Mouse (Mus musculus) hindbrain, embryonic 14.5 days (tissue): Measurements from ENCODE around the gene Il1f10. TPM values are rescaled to one million over a fixed set of nuclear protein-coding genes. Genes with fewer than 3 reads are reported as not detected.

ENCODE experiments used
- ATAC-seq: fragments of 200-750 bp; cut with Nextera tagmentation; 2 replicates; pipeline ENCODE4 v1.8.0; 2017; ENCODE audit warnings: moderate number of reproducible peaks, mild to moderate bottlenecking, moderate TSS enrichment, moderate library complexity; ENCODE audit not compliant: low FRiP score
- DNase-seq: peaks from one replicate; pipeline ENCODE4 v3.0.0-alpha.2; 2015; ENCODE audit warnings: low spot score
- H3K27ac ChIP-seq: fragments of 300-500 bp; sonication (generic); 2 replicates; pipeline ENCODE4 v1.5.1; 2014; ENCODE audit warnings: mild to moderate bottlenecking, moderate library complexity
- H3K27me3 ChIP-seq: fragments of 300-500 bp; sonication (generic); 2 replicates; pipeline ENCODE4 v1.6.1; 2014; ENCODE audit warnings: mild to moderate bottlenecking, low read length, mixed read lengths; ENCODE audit not compliant: control insufficient read depth, insufficient read depth
- H3K36me3 ChIP-seq: fragments of 300-500 bp; sonication (generic); replicated peaks from 2 replicates; pipeline ENCODE4 v1.6.1; 2014; ENCODE audit not compliant: control insufficient read depth, insufficient read depth
- H3K4me1 ChIP-seq: fragments of 300-500 bp; sonication (generic); replicated peaks from 2 replicates; pipeline ENCODE4 v1.6.1; 2014; ENCODE audit warnings: antibody characterized with exemption, low read length, mixed read lengths; ENCODE audit not compliant: control insufficient read depth, insufficient read depth
- H3K4me2 ChIP-seq: fragments of 300-500 bp; sonication (generic); replicated peaks from 2 replicates; pipeline ENCODE4 v1.6.1; 2014; ENCODE audit warnings: mild to moderate bottlenecking, moderate library complexity
- H3K4me3 ChIP-seq: fragments of 300-500 bp; sonication (generic); replicated peaks from 2 replicates; pipeline ENCODE4 v1.5.1; 2014; ENCODE audit warnings: mild to moderate bottlenecking, low read length
- H3K9ac ChIP-seq: fragments of 300-500 bp; sonication (generic); 2 replicates; pipeline ENCODE4 v1.6.1; 2014
- H3K9me3 ChIP-seq: fragments of 300-500 bp; sonication (generic); 2 replicates; pipeline ENCODE4 v1.6.1; 2016; ENCODE audit warnings: low read length; ENCODE audit not compliant: control insufficient read depth
- WGBS: fragments of 180-500 bp; shearing (Covaris S2); extraction: QIAGEN DNeasy Blood & Tissue Kit; methylation state at CpG from one replicate; pipeline ENCODE4 v1.1.7; 2014; 5-methylcytosine and 5-hydroxymethylcytosine counted together
- polyA plus RNA-seq: library from polyadenylated mRNA; unstranded; fragments of >200 nt; fragmentation: Nextera tagmentation; extraction: Ambion mirVana; gene quantifications from 2 replicates; pipeline ENCODE4 v1.2.1, GENCODE M21; 2014

The Il1f10 gene
- polyA plus RNA-seq: not detected in 2 replicates

- DNase-seq: no peak
- no peaks in the 10 kb centered on the region for H3K4me1 ChIP-seq
Measured at GRCm38 (mm10) chr2:24290896-24291295, at the start of gene Il1f10. TSS of gene Il1f10 (plus strand) at chr2:24291196.

DNA sequence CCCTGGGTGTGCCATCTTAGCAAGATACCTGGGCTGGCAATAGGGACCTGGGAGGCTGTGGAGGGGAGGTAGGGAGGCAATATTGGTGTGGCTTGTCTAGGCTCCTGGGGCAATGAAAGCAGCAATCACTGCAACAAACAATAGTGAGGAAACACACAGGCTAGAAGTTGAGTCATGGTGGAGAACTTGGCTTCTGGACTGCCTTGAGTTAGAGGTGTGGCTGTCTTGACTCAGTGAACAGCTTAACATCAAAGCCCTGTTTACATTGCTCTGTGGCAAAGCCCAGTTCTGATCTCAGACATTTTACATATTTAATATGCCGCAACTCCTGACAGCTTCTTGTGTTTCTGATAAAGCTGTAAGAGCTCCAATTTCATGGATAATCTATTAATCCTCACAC, 23.5 kb upstream of the Il1f10 start:
- Histone ChIP-seq H3K27me3 (no peaks in the 10 kb centered on the region), H3K4me3 (no peak overlapping the region), H3K4me2 (no peak overlapping the region), H3K4me1 (no peaks in the 10 kb centered on the region), H3K27ac (no peak overlapping the region), H3K36me3 (no peaks in the 10 kb centered on the region), H3K9ac (no peak overlapping the region), H3K9me3 (no peaks in the 10 kb centered on the region)
- WGBS: 97% methylated on average over 1 of the region's 1 CpGs
- no peak for ATAC-seq
- no peak for DNase-seq

More at GRCm38 (mm10) chr2:24290896-24291295, at the start of gene Il1f10:
- Histone ChIP-seq H3K27ac (no peak within 1 kb of the TSS), H3K4me3 (no peak within 1 kb of the TSS), H3K9me3 (no peaks in the 10 kb centered on the region), H3K36me3 (no peaks in the 10 kb centered on the region), H3K4me2 (no peak within 1 kb of the TSS), H3K9ac (no peak within 1 kb of the TSS), H3K27me3 (no peaks in the 10 kb centered on the region)
- no peak for ATAC-seq
- WGBS: 93% methylated on average over 5 of the region's 5 CpGs

DNA sequence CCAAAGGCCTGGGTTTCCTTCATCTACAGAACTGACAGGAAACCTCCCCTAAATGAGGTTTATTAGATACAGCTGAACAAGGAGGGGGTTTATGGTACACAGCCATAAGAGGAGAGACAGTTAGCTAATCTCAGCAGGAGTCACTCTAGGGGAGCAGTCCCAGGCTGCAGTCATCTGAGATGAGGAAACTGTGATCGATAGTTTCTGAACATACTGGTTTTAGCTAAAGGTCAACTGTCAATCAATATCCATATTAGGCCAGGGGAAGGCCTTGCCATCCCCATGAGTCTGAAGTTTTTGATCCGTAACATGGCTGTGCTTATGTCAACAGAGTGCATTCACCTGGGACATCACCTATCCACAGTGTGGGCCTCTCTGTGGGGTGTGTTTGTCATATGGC, 17.4 kb upstream of the Il1f10 start:
- Histone ChIP-seq H3K36me3 (no peaks in the 10 kb centered on the region), H3K4me3 (no peak overlapping the region), H3K9ac (no peak overlapping the region), H3K4me2 (no peak overlapping the region), H3K27me3 (no peaks in the 10 kb centered on the region), H3K4me1 (no peaks in the 10 kb centered on the region), H3K9me3 (no peaks in the 10 kb centered on the region), H3K27ac (no peak overlapping the region)
- WGBS: 79% methylated on average over 2 of the region's 2 CpGs
- no peak for DNase-seq
- ATAC-seq: no peak

GRCm38 (mm10) chr2:24275146-24275545, 15.8 kb upstream of the Il1f10 start:
- H3K9ac ChIP-seq: no peak overlapping the region
- H3K27ac ChIP-seq: no peak overlapping the region
- no peak for ATAC-seq
- H3K9me3 ChIP-seq: no peaks in the 10 kb centered on the region
- no peak for DNase-seq
- H3K4me3 ChIP-seq: no peak overlapping the region
- no peak overlapping the region for H3K4me2 ChIP-seq
- WGBS: 8% methylated on average over 1 of the region's 1 CpGs
- H3K36me3 ChIP-seq: no peaks in the 10 kb centered on the region
- H3K4me1 ChIP-seq: no peaks in the 10 kb centered on the region
- no peaks in the 10 kb centered on the region for H3K27me3 ChIP-seq

DNA sequence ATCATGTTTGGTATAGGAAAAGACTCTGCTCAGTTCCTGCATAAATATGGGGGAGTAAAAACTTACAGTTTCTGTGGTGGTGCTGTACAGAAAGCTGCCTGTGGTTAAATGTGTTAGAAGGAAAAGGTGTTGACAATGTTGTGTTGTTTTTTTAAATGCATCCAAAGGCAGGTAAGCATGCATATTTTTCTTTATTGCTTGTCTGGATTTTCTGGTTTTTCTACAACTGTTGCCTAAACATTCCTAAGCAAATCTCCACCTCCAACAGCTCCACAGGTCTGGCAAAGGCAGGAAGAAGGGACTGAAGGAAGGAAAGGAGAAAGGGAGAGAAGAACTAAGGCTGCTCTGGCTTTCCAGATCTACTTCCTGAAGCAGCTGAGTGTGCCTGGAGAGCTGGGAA, 14.3 kb upstream of the Il1f10 start, which contains the start of gene Il1f5:
Gene Il1f5 (plus strand): TSS at position 301 of the 400 bp plus-strand sequence.
- Histone ChIP-seq H3K4me2 (no peak within 1 kb of the TSS), H3K27ac (no peak within 1 kb of the TSS), H3K4me1 (no peaks in the 10 kb centered on the region), H3K9me3 (no peaks in the 10 kb centered on the region), H3K9ac (no peak within 1 kb of the TSS), H3K27me3 (no peaks in the 10 kb centered on the region), H3K36me3 (no peaks in the 10 kb centered on the region), H3K4me3 (no peak within 1 kb of the TSS)
- ATAC-seq: no peak
- DNase-seq: no peak

GRCm38 (mm10) chr2:24294616-24295015, 3.6 kb downstream of the Il1f10 start:
- H3K9ac ChIP-seq: no peak overlapping the region
- no peaks in the 10 kb centered on the region for H3K27me3 ChIP-seq
- no peak overlapping the region for H3K4me3 ChIP-seq
- no peaks in the 10 kb centered on the region for H3K4me1 ChIP-seq
- no peaks in the 10 kb centered on the region for H3K36me3 ChIP-seq
- H3K4me2 ChIP-seq: no peak overlapping the region
- no peak for DNase-seq
- no peak overlapping the region for H3K27ac ChIP-seq
- WGBS: 45% methylated on average over 1 of the region's 1 CpGs
- H3K9me3 ChIP-seq: no peaks in the 10 kb centered on the region
- no peak for ATAC-seq

DNA sequence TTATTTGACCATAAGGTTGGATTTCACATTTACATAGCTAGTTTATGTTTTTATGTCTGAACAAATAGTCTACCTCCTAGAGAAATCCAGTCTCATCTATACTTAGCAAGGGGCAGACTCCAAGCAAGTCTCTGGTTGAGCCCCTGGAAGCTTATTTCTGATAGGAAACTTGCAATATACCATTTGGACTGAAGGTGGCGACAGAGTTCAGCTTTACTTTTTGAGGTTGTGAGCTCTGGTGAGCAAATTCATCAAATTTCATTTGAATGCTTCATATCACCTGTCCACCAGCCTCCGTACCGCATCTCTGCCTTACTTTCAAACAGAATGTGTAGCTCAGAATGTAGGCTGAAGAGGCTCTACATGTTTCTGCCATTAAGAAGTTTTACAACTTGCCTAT, 5.8 kb downstream of the Il1f10 start:
- 6% methylated on average over 3 of the region's 3 CpGs for WGBS
- DNase-seq (peak; percentile 94), ATAC-seq (peak; percentile 55; the same call in 1 of the 2 replicates)
- no peak overlapping the region for H3K4me3 ChIP-seq
- H3K4me1 ChIP-seq: no peaks in the 10 kb centered on the region
- no peaks in the 10 kb centered on the region for H3K9me3 ChIP-seq
- no peak overlapping the region for H3K9ac ChIP-seq
- no peaks in the 10 kb centered on the region for H3K27me3 ChIP-seq
- no peak overlapping the region for H3K4me2 ChIP-seq
- H3K27ac ChIP-seq: no peak overlapping the region
- no peaks in the 10 kb centered on the region for H3K36me3 ChIP-seq

DNA sequence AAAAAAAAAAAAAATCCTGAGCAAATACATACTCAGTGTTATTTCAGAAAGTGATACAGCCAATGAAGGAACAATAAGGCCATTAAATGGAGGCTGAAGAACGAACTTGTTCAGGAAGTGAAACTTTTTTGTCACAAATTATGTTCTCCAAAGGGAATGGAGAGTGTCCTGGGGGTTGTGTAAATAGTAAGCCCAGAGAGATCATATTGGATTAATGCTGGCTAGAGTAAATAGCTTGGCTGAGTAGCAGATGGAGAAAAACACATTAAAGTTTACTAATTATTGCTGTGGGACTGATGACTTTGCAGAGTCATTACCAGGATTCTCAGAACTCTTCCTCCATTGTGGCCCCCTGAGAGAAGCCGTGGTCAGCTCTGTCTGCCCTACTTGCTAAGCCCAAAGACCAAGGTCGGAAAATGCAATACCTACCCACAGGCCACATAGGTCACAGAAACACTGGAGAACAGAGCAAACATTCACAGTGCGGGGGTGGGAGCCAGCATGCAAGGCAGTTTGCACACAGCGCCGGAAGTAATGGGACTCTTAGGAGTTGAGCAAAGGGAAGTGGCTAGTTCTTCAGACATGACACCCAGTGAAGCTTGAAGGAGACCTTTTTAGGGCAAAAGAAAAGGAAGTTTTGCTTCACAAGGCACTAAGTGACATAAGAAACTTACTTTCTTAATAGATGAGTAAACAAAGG, 20.5 kb downstream of the Il1f10 start:
- WGBS: 83% methylated on average over 6 of the region's 6 CpGs
- H3K36me3 ChIP-seq: no peaks in the 10 kb centered on the region
- no peaks in the 10 kb centered on the region for H3K9me3 ChIP-seq
- DNase-seq: no peak
- no peak overlapping the region for H3K27ac ChIP-seq
- no peak for ATAC-seq
- H3K4me2 ChIP-seq: no peak overlapping the region
- H3K27me3 ChIP-seq: no peaks in the 10 kb centered on the region
- no peak overlapping the region for H3K4me3 ChIP-seq
- no peak overlapping the region for H3K9ac ChIP-seq
- no peaks in the 10 kb centered on the region for H3K4me1 ChIP-seq

DNA sequence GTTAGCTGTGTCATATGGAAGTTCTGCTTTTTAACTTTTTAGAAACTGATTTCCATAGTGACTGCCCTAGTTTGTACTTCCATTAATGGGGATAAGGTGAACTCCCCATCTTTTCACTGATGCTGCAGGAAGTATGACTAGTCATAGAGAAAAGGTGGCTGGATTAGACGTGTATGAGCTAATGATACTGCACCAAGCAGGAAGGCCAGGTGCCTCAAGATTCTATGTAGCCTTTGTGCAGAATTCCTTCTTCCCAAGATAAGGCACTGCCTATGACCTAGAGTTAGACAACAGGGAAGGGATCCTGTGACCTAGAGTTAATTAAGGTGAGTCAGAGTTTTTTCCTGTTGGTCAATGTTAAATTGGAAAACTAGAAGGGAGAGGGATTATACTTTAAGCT, 25.9 kb downstream of the Il1f10 start:
- no peaks in the 10 kb centered on the region for H3K9me3 ChIP-seq
- H3K4me2 ChIP-seq: no peak overlapping the region
- ATAC-seq: no peak
- 91% methylated on average over 1 of the region's 1 CpGs for WGBS
- H3K4me1 ChIP-seq: no peaks in the 10 kb centered on the region
- no peaks in the 10 kb centered on the region for H3K27me3 ChIP-seq
- DNase-seq: no peak
- no peak overlapping the region for H3K27ac ChIP-seq
- no peak overlapping the region for H3K9ac ChIP-seq
- no peak overlapping the region for H3K4me3 ChIP-seq
- no peaks in the 10 kb centered on the region for H3K36me3 ChIP-seq
